Mouse (Mus musculus) natural killer cell, adult 2 months (primary cell): Measurements from ENCODE around the gene Gm5148.

Experiments used
- DNase-seq, 2 experiments: peaks; one replicate each; pipeline ENCODE4 v3.0.0; 2022; ENCODE audit warnings: low spot score in 2 of 2

Gene Gm5148

DNA sequence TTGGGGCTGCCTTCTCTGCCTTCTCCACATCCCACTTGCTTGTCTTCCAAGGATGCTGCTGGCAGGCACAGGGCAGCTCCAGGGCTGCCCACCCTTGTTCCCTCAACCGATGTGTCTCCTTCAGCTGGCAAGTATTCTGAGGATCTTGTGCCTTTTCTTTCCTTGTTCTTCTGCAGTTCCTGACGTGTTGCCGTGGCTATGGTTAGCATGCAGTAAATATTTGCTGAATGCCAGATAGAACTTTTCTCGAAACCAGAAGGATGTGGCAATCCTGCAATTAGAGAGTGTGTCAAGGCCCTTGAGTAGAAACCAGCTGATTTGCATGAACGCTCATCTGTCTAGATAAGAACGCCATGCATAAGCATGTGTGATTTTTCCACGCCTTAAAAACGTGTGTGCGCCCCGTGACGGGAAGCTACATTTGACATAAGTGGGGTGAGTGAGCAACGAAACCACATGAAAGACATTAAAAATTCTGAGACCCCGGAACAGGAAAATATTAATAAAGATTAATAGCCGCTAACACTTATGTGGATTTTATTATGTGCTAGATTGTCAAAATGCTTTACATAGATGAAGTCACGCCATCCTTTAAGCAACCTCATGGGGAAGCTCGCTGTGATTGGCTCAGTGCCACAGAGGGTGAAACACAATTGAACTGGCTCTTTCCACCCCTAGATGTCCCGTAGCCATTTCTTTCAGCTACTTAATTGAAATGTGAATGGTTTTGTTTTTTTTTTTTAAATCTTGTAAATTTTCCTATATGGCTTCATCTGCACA is 14.1 kb upstream of the Gm5148 start:
- DNase-seq = no peak

DNA sequence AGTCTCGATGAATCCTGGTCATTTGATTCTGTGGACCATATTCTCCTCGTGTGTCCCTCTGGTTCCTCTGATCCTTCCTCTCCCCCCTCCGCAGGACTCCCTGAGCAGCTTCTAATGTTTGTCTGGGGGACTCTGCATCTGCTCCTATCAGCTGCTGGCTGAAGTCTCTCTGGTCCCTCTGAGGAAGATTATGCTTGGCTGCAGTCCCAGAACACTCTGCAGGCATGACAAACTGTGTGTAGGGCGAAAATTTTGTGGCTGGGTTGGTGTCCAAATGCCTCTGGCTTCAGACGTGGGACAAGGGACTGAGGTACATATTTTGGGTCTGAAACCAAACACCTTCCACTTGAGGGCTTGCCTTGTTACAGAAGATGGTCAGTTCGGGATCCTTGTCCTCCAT is 13.1 kb upstream of the Gm5148 start:
- DNase-seq = no peak

DNA sequence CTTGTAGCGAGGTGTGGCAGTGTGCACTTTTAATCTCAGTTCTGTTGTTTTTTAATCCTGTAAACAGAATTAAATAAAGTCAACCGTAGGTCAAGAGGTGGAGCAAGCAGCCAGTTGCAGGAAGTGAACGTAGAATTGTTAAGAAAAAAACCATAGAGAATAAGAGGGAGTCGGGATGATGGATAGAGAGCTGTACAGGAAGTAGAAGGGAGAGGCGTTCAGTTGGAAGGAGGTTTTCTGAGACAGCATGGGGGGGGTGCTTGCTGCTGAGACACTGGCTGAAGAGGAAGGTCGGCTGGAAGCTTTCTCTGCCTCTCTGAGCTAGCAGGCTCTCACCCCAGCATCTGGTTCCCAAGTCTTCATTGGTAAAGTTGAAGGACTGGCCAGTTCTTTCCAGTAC is 10.9 kb upstream of the Gm5148 start:
- no peak for DNase-seq

DNA sequence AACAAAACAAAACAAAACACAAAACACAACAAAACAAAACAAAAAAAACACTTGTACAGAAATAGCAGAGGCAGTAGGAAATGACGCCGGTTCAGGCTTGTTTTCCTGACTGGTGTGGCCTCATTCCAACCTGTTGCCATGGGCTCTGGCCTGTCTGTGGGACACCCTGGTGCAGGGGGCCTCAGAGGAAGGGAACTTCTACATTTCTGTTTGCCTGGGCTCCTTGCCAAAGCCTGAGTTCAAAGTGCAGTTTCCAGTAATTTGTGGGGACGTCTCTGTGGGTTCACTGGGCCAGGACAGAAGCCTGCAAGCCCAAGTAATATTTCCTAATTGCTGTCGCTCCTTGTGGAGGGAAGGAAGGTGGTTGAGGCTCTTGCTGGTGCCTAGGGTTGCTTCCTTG is 4.9 kb upstream of the Gm5148 start:
- DNase-seq = no peak

DNA sequence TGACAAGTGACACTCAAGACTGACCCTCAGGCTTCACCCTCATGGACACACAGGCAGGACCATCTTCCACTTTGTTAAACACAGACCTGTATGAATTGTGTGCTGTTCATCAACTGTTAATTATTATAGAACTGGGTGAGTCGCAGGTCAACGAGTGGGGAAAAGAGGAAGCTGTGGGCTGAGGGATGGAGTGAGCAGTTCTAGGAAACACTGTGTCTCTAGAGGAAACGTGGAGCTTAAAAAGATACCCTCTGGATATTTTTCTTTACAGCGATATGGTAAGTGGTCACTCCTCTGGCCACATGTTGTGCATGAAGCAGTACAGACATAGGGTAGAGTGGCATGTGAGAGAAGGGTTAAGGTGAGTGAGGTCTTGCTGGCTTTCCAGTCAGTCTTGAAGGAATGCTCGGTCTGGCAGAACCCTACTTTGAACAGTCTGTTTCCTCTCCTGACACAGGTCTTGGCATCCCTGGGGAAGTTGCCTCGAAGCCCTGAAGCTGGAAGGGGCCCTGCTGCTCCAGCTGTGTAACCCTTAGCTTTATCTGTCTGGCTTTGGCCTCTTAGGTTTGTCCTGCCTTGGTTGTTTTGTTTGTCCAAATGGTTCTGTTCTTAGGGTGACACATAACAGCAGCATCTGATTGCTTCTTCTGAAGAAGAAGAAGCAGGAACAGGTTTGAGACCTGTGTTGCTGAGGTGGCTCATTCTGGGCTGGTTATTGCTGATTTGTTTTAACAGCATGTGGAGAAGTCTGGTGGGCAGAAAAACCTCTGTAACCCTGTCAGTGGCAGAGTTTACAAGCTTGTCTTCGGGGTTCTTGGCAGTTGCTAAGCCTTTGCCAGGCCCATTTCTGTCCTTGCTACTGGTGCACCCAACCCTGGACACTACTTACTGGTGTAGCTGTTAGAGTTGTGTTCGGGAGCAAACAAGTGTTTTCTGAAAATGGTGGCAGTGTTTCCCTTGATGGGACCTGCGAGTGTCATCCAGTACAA is 4.1 kb upstream of the Gm5148 start:
- no peak for DNase-seq

- DNase-seq = no peak
Measured at GRCm38 (mm10) chr3:37727392-37727791, 3.1 kb upstream of the Gm5148 start.

- no peak for DNase-seq
Measured at GRCm38 (mm10) chr3:37726501-37727140, 2.3 kb upstream of the Gm5148 start.

- peak in 1 of 2 experiments; percentile 9 for DNase-seq
Measured at GRCm38 (mm10) chr3:37724946-37725735, 851 bp upstream of the Gm5148 start.

DNA sequence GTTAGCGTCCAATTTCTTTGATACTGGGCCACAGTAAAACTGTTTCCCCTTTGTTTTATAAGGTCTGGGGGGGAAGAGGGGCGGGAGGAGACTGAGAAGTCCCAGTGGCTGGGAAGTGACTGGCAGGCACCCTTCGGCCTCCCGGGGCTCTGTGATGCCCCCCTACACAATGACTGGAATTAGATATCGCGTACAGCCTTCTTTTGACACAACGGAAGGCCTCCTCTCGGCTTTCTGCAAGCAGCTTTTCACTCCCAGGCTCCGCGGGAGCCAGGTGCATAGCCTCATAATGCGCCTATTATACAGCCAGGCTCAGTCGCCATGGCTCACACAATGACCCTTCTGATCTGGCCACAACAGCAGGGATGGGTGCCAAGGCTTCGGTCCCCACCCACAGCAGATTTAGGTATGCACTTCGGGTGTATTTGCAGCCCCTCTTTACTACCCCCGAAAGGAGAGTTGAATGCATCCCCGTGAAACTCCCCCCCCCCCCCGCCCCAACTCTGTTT is 574 bp downstream of the Gm5148 start:
- DNase-seq = no peak

GRCm38 (mm10) chr3:37723061-37723521 is 1.2 kb downstream of the Gm5148 start:
- no peak for DNase-seq

DNA sequence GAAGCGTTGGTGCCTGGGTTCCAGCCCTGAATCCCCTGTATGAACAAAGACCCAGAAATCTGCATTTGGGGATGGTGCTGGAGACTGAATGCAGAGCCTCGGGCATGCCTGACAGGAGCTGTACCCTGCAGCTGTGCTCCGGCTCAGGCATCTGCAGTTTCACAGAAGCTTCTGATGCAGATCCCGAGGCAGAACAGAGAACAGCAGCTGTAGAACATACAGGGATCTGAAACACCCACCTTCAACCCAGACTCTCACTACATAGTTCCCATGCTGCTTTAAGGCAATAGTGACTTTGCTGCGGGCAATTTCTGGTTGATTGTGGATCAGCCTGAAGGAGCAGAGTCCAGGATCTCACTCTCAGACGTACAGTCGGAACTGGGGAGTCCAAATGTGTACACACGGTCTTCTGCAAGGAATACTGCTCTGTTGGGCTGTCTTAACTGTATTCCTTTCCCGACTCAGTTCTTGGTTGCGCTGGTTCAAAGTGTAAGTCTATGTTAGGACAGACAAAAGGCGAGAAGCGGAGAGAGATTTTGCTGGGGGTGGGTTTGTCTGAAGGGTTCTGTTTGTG is 1.7 kb downstream of the Gm5148 start:
- no peak for DNase-seq

DNA sequence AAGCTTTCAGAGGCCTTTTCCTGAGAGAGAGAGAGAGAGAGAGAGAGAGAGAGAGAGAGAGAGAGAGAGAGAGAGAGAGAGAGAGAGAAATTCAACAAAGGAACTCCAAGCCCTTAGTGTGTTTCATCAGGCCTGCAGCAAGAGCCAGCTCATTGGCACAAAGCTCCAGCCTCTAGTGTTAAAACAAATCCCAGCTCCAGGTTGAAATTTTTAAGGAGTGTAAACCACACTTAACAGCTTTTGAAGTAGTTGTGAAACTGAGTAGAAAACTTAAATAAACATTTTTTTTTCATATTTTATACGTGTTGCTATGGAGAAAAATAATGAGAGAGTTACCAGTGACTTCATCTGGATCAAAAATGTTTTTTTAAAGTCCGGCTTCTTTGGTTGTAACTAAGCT is 7.3 kb downstream of the Gm5148 start:
- DNase-seq = no peak

GRCm38 (mm10) chr3:37715734-37716133 is 8.6 kb downstream of the Gm5148 start:
- DNase-seq = no peak

- no peak for DNase-seq
Measured at GRCm38 (mm10) chr3:37712501-37712900, 11.8 kb downstream of the Gm5148 start.

DNA sequence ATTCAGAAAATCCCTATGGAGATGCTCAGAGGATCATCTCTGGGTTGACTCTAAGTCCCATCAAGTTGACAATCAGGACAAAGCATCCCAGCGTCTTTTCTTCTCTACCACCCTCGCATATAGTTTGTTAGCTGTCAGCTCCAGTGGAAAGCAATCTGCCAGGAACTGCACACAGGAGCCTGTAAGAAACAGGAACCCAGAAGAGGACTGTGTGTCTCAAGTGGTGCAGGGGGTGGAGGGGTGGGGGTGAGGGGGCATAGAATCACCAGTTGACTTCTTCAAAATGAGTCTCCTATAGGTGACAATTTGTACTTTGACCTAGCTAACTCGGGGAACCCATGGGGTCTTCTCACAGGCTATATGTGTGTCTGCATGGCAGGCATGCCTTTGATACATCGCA is 12.7 kb downstream of the Gm5148 start:
- DNase-seq = no peak

DNA sequence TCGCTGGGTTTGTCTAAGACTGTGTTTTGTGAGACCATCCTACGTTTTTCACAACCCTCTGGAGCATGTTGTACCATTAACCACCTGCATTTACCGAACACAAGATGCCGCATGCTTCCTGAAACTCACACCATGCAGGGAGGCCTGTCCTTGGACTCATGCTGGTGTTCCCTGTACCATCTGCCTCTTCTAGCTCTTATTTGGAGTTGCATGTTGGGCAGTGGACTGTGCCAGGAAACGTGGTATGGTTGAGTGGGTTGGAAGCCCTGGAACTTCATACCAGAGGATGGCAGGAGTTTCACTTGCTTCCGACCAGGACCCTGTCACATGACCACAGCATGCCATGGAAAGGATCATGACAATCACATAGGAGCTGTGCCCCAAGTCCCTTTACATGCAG is 16.5 kb downstream of the Gm5148 start:
- DNase-seq = no peak

DNA sequence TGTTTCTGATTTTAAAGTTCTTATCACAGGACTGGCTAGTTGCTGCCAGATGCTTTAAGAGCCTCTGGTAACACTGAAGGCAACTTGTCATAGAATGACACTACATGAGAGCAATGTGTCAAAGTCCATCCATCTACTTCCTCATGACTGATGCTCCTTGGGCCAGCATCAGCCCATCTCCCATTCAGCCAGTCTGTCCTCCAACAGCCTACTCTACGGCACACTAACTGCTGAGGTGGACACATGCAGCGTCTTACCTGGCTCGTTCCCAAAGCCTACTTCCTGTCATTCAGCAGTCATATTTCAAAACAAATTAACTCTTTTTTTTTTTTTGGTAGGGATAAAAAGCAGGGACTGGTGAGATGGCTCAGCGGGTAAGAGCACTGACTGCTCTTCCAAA is 17.9 kb downstream of the Gm5148 start:
- no peak for DNase-seq

DNA sequence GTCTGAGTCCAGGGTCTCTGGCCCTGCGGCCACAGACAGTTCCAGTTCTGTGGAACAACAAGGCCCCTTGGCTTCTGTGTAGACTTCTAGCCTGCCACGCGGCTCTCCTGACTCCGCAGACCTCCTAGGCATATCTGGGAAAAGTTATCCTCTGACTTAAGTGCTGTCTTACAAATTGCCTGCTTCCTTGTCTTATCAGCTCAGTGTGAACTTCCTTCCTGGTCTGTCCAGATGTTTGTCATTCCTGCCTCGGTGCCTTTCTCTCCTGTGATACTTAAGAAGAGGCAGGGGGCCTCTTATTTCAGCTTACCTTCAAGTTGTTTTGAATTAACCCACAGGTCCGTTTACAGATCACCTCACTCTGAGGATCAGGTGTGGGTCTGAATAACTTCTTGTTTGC is 18.9 kb downstream of the Gm5148 start:
- DNase-seq = no peak

DNA sequence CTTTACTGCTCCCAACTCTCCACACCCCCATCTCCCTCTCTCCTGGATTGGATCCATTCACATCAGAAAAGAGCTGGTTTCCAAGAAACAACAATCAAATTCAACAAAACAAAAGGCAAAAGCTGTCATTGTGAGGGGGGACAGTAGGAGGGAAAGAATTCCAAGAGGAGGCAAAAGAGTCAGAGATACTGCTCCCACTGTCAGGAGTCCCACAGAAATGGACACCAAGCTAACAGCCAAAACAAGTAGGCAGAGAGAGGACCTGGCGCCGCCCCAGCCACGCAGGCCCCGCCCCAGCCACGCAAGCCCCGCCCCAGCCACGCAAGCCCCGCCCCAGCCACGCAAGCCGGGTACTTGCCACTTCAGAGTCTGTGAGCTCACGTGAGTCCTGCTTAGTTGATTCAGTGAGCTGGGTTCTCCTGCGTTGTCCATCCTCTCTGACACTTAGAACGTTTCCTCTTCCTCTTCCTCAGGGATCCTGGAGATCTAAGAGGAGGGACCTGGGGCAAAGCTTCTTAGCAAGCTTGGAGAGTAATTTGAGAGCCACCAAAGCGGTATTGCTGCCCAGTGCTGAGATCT is 19.5 kb downstream of the Gm5148 start:
- DNase-seq = no peak

- DNase-seq = no peak
Measured at GRCm38 (mm10) chr3:37703066-37703465, 21.2 kb downstream of the Gm5148 start.
